Mouse (Mus musculus): ENCODE results near the gene Psmd9.
A peak's percentile ranks its signal among the peaks of the same experiment; 100 is the strongest.

Psmd9 gene

GRCm38 (mm10) chr5:123260698-123261097 is 91.5 kb downstream of the Psmd9 start:
- no peak for DNase-seq

- DNase-seq = no peak
These were observed 97.7 kb downstream of the Psmd9 start for GRCm38 (mm10) chr5:123266909-123267308.

GRCm38 (mm10) chr5:123268477-123269474 is 99.6 kb downstream of the Psmd9 start:
- DNase-seq = no peak

GRCm38 (mm10) chr5:123270917-123271316 is 101.7 kb downstream of the Psmd9 start:
- DNase-seq = no peak

- no peak for DNase-seq
These were observed 103.7 kb downstream of the Psmd9 start for GRCm38 (mm10) chr5:123272927-123273326.

- DNase-seq = no peak
These were observed 107.6 kb downstream of the Psmd9 start for GRCm38 (mm10) chr5:123276636-123277341.

- DNase-seq = no peak
These were observed 108.1 kb downstream of the Psmd9 start for GRCm38 (mm10) chr5:123277342-123277701.

- DNase-seq = no peak
These were observed 108.5 kb downstream of the Psmd9 start for GRCm38 (mm10) chr5:123277704-123278103.

GRCm38 (mm10) chr5:123279248-123279647 is 110.0 kb downstream of the Psmd9 start:
- no peak for DNase-seq

- no peak for DNase-seq
These were observed 112.3 kb downstream of the Psmd9 start for GRCm38 (mm10) chr5:123281336-123282136.

GRCm38 (mm10) chr5:123285174-123285573 is 116.0 kb downstream of the Psmd9 start:
- no peak for DNase-seq

GRCm38 (mm10) chr5:123288079-123288478 is 118.9 kb downstream of the Psmd9 start:
- no peak for DNase-seq

- DNase-seq = no peak
These were observed 125.4 kb downstream of the Psmd9 start for GRCm38 (mm10) chr5:123294653-123295052.

- peak; percentile 14 for DNase-seq
These were observed 127.1 kb downstream of the Psmd9 start for GRCm38 (mm10) chr5:123296224-123296806.

- no peak for DNase-seq
These were observed 128.0 kb downstream of the Psmd9 start for GRCm38 (mm10) chr5:123296972-123297754.

- DNase-seq = no peak
These were observed 128.6 kb downstream of the Psmd9 start for GRCm38 (mm10) chr5:123297830-123298229.

GRCm38 (mm10) chr5:123298526-123298925 is 129.3 kb downstream of the Psmd9 start:
- no peak for DNase-seq
